Mouse (Mus musculus): ENCODE results near the gene F2rl1.
A peak's percentile ranks its signal among the peaks of the same experiment; 100 is the strongest.
"Not testable (repeated sequence)": the region's sequence is repeated elsewhere in the genome, so short reads cannot be mapped to it uniquely, and the experiment has no call there.

The F2rl1 gene

GRCm38 (mm10) chr13:95538021-95538420, 13.0 kb upstream of the F2rl1 start:
- peaks cover 11% of the 10 kb centered on the region for H3K36me3 ChIP-seq (ENCODE audit: insufficient read depth, low read length)
- no peaks in the 10 kb centered on the region for H3K27me3 ChIP-seq (ENCODE audit: insufficient read depth, low read length)
- H3K4me1 ChIP-seq (replicated peaks; ENCODE audit: low read depth, low read length), result peaks cover 42% of the 10 kb centered on the region
- H3K9me3 ChIP-seq (ENCODE audit: low read length), result no peaks in the 10 kb centered on the region
- no peak for TF ChIP-seq CTCF (conservative IDR thresholded peaks at IDR 0.05; ENCODE audit: low read length)
- no peak for TF ChIP-seq NANOG (IDR thresholded peaks at IDR 0.05; ENCODE audit: borderline replicate concordance, low read length)
- no peak for TF ChIP-seq POU5F1 (IDR thresholded peaks at IDR 0.05; ENCODE audit: borderline replicate concordance, low read length)
- H3K4me3 ChIP-seq (replicated peaks; ENCODE audit: low read length), result no peak overlapping the region

- Histone ChIP-seq H3K4me1 (replicated peaks; ENCODE audit: low read depth, low read length) (peaks cover 61% of the 10 kb centered on the region), H3K4me3 (replicated peaks; ENCODE audit: low read length) (peak overlapping the region; percentile 59), H3K9me3 (ENCODE audit: low read length) (no peaks in the 10 kb centered on the region), H3K27me3 (ENCODE audit: insufficient read depth, low read length) (no peaks in the 10 kb centered on the region), H3K36me3 (ENCODE audit: insufficient read depth, low read length) (peaks cover 11% of the 10 kb centered on the region)
- TF ChIP-seq CTCF (conservative IDR thresholded peaks at IDR 0.05; ENCODE audit: low read length) (no peak), NANOG (IDR thresholded peaks at IDR 0.05; ENCODE audit: borderline replicate concordance, low read length) (no peak), POU5F1 (IDR thresholded peaks at IDR 0.05; ENCODE audit: borderline replicate concordance, low read length) (no peak)
Observed at GRCm38 (mm10) chr13:95536117-95536493, 11.1 kb upstream of the F2rl1 start.

DNA sequence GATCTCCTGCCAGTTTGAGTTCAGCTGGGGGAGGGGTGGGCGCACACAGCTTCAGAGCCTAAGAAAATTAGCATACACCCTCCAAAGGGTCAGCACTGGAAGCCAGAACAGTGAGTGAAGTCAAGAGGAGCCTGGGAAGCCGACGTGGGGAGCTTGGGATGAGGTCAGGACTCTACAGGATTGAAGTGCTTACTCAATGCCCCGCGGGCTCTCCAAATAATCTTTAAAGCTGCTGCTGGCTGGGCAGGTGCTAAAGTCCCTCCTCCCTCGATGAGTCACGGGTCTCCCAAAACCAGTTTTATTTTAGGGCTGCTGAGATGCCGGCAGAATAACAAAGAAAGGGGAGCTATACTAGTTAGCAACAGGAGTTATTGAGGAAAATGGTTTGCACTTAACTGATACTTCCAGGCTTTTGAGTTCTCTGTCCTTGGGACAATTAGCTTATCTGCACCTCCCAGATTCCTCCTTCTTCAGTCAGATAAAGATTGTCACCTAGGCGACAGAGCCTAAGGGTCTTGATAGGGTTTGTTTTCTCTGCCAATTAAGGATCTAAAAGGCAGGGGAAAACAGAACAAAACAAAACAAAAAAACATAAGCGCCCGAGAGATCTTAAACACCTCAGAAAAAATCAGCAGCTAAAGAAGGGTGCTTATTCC, 10.6 kb upstream of the F2rl1 start:
- TF ChIP-seq POU5F1 (IDR thresholded peaks at IDR 0.05; ENCODE audit: borderline replicate concordance, low read length) (no peak), NANOG (IDR thresholded peaks at IDR 0.05; ENCODE audit: borderline replicate concordance, low read length) (peak; percentile 41; the same call in 1 of the 2 replicates)
- Histone ChIP-seq H3K4me3 (replicated peaks; ENCODE audit: low read length) (peak overlapping the region; percentile 59), H3K27me3 (ENCODE audit: insufficient read depth, low read length) (no peaks in the 10 kb centered on the region), H3K9me3 (ENCODE audit: low read length) (no peaks in the 10 kb centered on the region), H3K4me1 (replicated peaks; ENCODE audit: low read depth, low read length) (peaks cover 66% of the 10 kb centered on the region), H3K36me3 (ENCODE audit: insufficient read depth, low read length) (peaks cover 11% of the 10 kb centered on the region)

- Histone ChIP-seq H3K4me1 (replicated peaks; ENCODE audit: low read depth, low read length) (peaks cover 70% of the 10 kb centered on the region), H3K4me3 (replicated peaks; ENCODE audit: low read length) (peak overlapping the region; percentile 59), H3K36me3 (ENCODE audit: insufficient read depth, low read length) (peaks cover 8% of the 10 kb centered on the region), H3K27me3 (ENCODE audit: insufficient read depth, low read length) (no peaks in the 10 kb centered on the region), H3K9me3 (ENCODE audit: low read length) (no peaks in the 10 kb centered on the region)
- TF ChIP-seq POU5F1 (IDR thresholded peaks at IDR 0.05; ENCODE audit: borderline replicate concordance, low read length) (no peak), NANOG (IDR thresholded peaks at IDR 0.05; ENCODE audit: borderline replicate concordance, low read length) (no peak), CTCF (conservative IDR thresholded peaks at IDR 0.05; ENCODE audit: low read length) (no peak)
Observed at GRCm38 (mm10) chr13:95535026-95535425, 10.0 kb upstream of the F2rl1 start.

DNA sequence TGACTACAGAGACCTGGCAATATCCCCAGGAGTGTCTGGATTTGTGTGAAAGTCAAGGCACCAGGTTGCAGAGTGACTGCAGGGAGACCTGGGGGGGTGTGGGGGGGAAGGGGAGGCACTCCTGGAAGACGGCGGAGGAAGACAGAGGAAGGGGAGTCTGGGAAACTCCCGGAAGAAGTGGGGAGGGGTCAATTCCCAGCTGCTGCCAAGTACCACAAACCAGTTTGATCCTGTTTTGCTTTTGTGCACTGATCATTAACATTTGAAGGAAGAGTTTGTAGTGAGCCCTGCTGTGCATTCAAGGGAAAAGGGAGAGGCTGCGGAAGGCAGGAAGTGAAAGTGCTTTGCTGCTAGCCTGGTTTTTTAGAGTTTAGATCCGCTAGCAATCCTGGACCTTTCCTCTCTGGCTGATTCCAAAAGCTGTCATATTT, 9.1 kb upstream of the F2rl1 start:
- Histone ChIP-seq H3K4me3 (replicated peaks; ENCODE audit: low read length) (peak overlapping the region; percentile 59), H3K27me3 (ENCODE audit: insufficient read depth, low read length) (no peaks in the 10 kb centered on the region), H3K9me3 (ENCODE audit: low read length) (no peaks in the 10 kb centered on the region), H3K36me3 (ENCODE audit: insufficient read depth, low read length) (peaks cover 4% of the 10 kb centered on the region), H3K4me1 (replicated peaks; ENCODE audit: low read depth, low read length) (peaks cover 73% of the 10 kb centered on the region)
- TF ChIP-seq CTCF (conservative IDR thresholded peaks at IDR 0.05; ENCODE audit: low read length), result no peak
- TF ChIP-seq NANOG (IDR thresholded peaks at IDR 0.05; ENCODE audit: borderline replicate concordance, low read length), result peak; percentile 64; the same call in 1 of the 2 replicates
- TF ChIP-seq POU5F1 (IDR thresholded peaks at IDR 0.05; ENCODE audit: borderline replicate concordance, low read length), result no peak

GRCm38 (mm10) chr13:95533640-95534039, 8.6 kb upstream of the F2rl1 start:
- TF ChIP-seq NANOG (IDR thresholded peaks at IDR 0.05; ENCODE audit: borderline replicate concordance, low read length), result no peak
- no peak for TF ChIP-seq CTCF (conservative IDR thresholded peaks at IDR 0.05; ENCODE audit: low read length)
- TF ChIP-seq POU5F1 (IDR thresholded peaks at IDR 0.05; ENCODE audit: borderline replicate concordance, low read length), result no peak

GRCm38 (mm10) chr13:95533121-95533520, 8.1 kb upstream of the F2rl1 start:
- not testable (repeated sequence) for H3K36me3 ChIP-seq (ENCODE audit: insufficient read depth, low read length); H3K9me3 ChIP-seq (ENCODE audit: low read length); H3K27me3 ChIP-seq (ENCODE audit: insufficient read depth, low read length); H3K4me3 ChIP-seq (replicated peaks; ENCODE audit: low read length)
- peaks cover 74% of the 10 kb centered on the region for H3K4me1 ChIP-seq (replicated peaks; ENCODE audit: low read depth, low read length)

More at GRCm38 (mm10) chr13:95533640-95534039, 8.6 kb upstream of the F2rl1 start:
- Histone ChIP-seq H3K4me1 (replicated peaks; ENCODE audit: low read depth, low read length) (peaks cover 75% of the 10 kb centered on the region), H3K9me3 (ENCODE audit: low read length) (no peaks in the 10 kb centered on the region), H3K36me3 (ENCODE audit: insufficient read depth, low read length) (peaks cover 3% of the 10 kb centered on the region; the same call in 1 of the 2 replicates), H3K4me3 (replicated peaks; ENCODE audit: low read length) (peak overlapping the region; percentile 49), H3K27me3 (ENCODE audit: insufficient read depth, low read length) (no peaks in the 10 kb centered on the region)

- Histone ChIP-seq H3K9me3 (ENCODE audit: low read length) (no peaks in the 10 kb centered on the region), H3K36me3 (ENCODE audit: insufficient read depth, low read length) (no peaks in the 10 kb centered on the region), H3K4me1 (replicated peaks; ENCODE audit: low read depth, low read length) (peaks cover 74% of the 10 kb centered on the region), H3K27me3 (ENCODE audit: insufficient read depth, low read length) (no peaks in the 10 kb centered on the region), H3K4me3 (replicated peaks; ENCODE audit: low read length) (peak overlapping the region; percentile 21; the same call in 1 of the 2 replicates)
- no peak for TF ChIP-seq POU5F1 (IDR thresholded peaks at IDR 0.05; ENCODE audit: borderline replicate concordance, low read length)
- TF ChIP-seq NANOG (IDR thresholded peaks at IDR 0.05; ENCODE audit: borderline replicate concordance, low read length), result no peak
- TF ChIP-seq CTCF (conservative IDR thresholded peaks at IDR 0.05; ENCODE audit: low read length), result no peak
Observed at GRCm38 (mm10) chr13:95531273-95532045, 6.4 kb upstream of the F2rl1 start.

Measured in E14TG2a.4 (cell line).